Comparison of ENCODE assay signal across 31 mouse cellular contexts in the genomic region with DNA sequence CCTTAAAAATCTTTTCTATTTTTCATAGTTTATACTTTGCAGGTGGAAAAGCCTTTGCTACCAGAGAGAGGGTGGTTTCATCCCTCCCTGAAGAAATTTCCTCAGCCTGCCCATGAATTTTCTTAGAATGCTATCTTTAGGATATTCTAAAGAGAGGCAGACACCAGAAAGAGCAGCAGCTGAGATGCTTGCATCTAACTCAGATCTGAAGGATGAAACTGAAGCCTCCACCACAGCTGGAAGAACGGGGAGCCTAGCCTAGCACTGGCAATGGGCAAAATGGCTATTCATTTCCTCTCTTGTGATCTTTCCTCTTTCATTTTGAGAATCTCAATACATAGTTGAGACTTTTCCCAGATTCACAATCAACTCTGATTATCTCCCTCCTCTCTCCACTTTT.
DNase-seq lines count a peak whose midpoint lies in the region; ATAC-seq lines count a peak whose summit lies in the region.
"Had no signal": no experiment of that assay in that cellular context is flagged by ENCODE, and none has a peak within 500 bp of the region (broad histone marks: within the 10 kb centered on the region; RNA-seq: fewer than 3 reads in every experiment).

No protein-coding gene starts in this region.

- H3K4me1 ChIP-seq in forebrain, embryonic 12.5 days, result no peaks in the 10 kb centered on the region
- H3K4me1 ChIP-seq: heart, embryonic 12.5 days; liver, embryonic 12.5 days; neural tube, embryonic 12.5 days had no signal

- peak; percentile 93 for ATAC-seq in frontal cortex, adult (ENCODE audit: low TSS enrichment)
- ATAC-seq in forebrain, embryonic 12.5 days (ENCODE audit: low FRiP score), result no peak
- ATAC-seq: activated CD4-positive, CD25-positive, alpha-beta regulatory T cell, adult 4 months; forebrain, embryonic 14.5 days; intestine, postnatal 0 days; liver, embryonic 12.5 days; liver, postnatal 0 days had no signal

- H3K4me2 ChIP-seq in forebrain, embryonic 12.5 days, result no peak overlapping the region
- H3K4me2 ChIP-seq: heart, embryonic 12.5 days; hindbrain, embryonic 14.5 days; liver, embryonic 12.5 days; midbrain, embryonic 11.5 days; neural tube, embryonic 12.5 days had no signal

- H3K36me3 ChIP-seq in forebrain, embryonic 12.5 days (replicated peaks), result no peaks in the 10 kb centered on the region
- H3K36me3 ChIP-seq: heart, embryonic 12.5 days; liver, embryonic 12.5 days; neural tube, embryonic 12.5 days had no signal

- H3K9ac ChIP-seq in forebrain, embryonic 12.5 days, result no peak overlapping the region
- H3K9ac ChIP-seq: heart, embryonic 12.5 days; hindbrain, embryonic 14.5 days; liver, embryonic 12.5 days; liver, postnatal 0 days; neural tube, embryonic 12.5 days had no signal

- no peak for DNase-seq in frontal cortex, postnatal 10 days (ENCODE audit: low spot score in 2 of 2)
- peak; percentile 46 for DNase-seq in right cerebral cortex, adult 18-20 months
- DNase-seq in right cerebral cortex, postnatal 4 days, result no peak
- DNase-seq in right cerebral cortex, adult 2 months (ENCODE audit: low spot score in 2 of 2), result peak; percentile 22 to 35
- DNase-seq in cerebellum, adult 9-10 months, result no peak
- DNase-seq in urinary bladder, postnatal 4 days (ENCODE audit: low spot score in 2 of 2), result no peak
- DNase-seq: adrenal gland, adult 2 months; adrenal gland, postnatal 36 days; cerebellum, adult 2 months; cerebellum, postnatal 25 days; gastrocnemius, postnatal 36 days; heart, adult 2 months; kidney, adult 9 months; kidney, postnatal 10 days; layer of hippocampus, adult 9-11 months; liver, postnatal 0 days; lung, postnatal 36 days; thymus, adult 18-20 months; thymus, postnatal 25 days had no signal

- no peak overlapping the region for H3K4me3 ChIP-seq in forebrain, embryonic 12.5 days (replicated peaks)
- H3K4me3 ChIP-seq: heart, adult 2 months; heart, embryonic 12.5 days; liver, embryonic 12.5 days; myocyte; neural tube, embryonic 12.5 days had no signal

- WGBS in forebrain, embryonic 12.5 days, result 92% methylated on average over 1 of the region's 1 CpGs

- H3K9me3 ChIP-seq in forebrain, embryonic 12.5 days, result no peaks in the 10 kb centered on the region
- H3K9me3 ChIP-seq: heart, embryonic 12.5 days; liver, embryonic 12.5 days; neural tube, embryonic 12.5 days had no signal

- H3K27ac ChIP-seq in forebrain, embryonic 12.5 days, result no peak overlapping the region
- H3K27ac ChIP-seq: heart, adult 2 months; hindbrain, embryonic 14.5 days; liver, embryonic 12.5 days; neural tube, embryonic 12.5 days had no signal

- H3K27me3 ChIP-seq in forebrain, embryonic 12.5 days, result no peaks in the 10 kb centered on the region
- H3K27me3 ChIP-seq: CH12.LX; heart, embryonic 12.5 days; liver, embryonic 12.5 days; neural tube, embryonic 12.5 days had no signal

Comparison
In these comparisons a context has a peak if more than half of its experiments do, and no peak if none do; other contexts are left out.
1. DNase-seq: peak in right cerebral cortex, adult 18-20 months (single experiment) and right cerebral cortex, adult 2 months (2 of 2); none in frontal cortex, postnatal 10 days (0 of 2), right cerebral cortex, postnatal 4 days (single experiment), cerebellum, adult 9-10 months (single experiment) and urinary bladder, postnatal 4 days (0 of 2).